Mouse (Mus musculus) heart, postnatal 0 days (tissue): Measurements from ENCODE around the gene Mxd3.

Source experiments
- CTCF ChIP-seq: IDR thresholded peaks from 2 replicates; pipeline ENCODE4 v1.5.1; 2016; ENCODE audit warnings: antibody characterized with exemption, control low read depth, low read depth
- EP300 ChIP-seq: IDR thresholded peaks from 2 replicates; pipeline ENCODE4 v1.6.1; 2016; ENCODE audit warnings: antibody characterized with exemption, low read depth

DNA sequence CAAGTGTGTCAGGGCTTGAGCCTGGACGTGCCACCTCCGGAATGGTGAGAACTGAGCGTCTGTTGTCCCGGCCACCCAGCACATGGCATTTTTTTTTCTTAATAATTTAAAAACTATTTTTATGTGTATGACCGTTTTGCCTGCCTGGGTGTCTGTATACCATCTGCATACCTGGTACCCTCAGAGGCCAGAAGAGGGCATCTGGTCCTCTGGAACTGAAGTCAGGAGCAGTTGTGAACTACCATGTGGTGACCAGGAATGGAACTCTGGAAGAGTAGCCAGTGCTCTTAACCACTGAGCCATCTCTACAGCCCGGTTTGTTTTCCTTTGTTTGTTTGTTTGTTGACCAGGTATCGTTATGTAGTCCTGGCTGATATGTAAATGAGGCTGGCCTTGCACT is 38.8 kb upstream of the Mxd3 start:
- TF ChIP-seq CTCF (no peak), EP300 (no peak)
